Mouse (Mus musculus) limb, embryonic 10.5 days (tissue): ENCODE measurements around the gene Mmachc. TPM values are rescaled to one million over a fixed set of nuclear protein-coding genes. Genes with fewer than 3 reads are reported as not detected.

Source experiments
- DNase-seq: peaks from one replicate; pipeline ENCODE4 v3.0.0-alpha.2; 2017; ENCODE audit warnings: low spot score
- H3K27ac ChIP-seq: fragments of 300-500 bp; sonication (generic); 2 replicates; pipeline ENCODE4 v1.5.1; 2016; ENCODE audit warnings: mild to moderate bottlenecking
- H3K27me3 ChIP-seq: fragments of 300-500 bp; sonication (generic); 2 replicates; pipeline ENCODE4 v1.6.1; 2016; ENCODE audit warnings: low read depth, mild to moderate bottlenecking; ENCODE audit not compliant: poor library complexity, severe bottlenecking
- H3K36me3 ChIP-seq: fragments of 300-500 bp; sonication (generic); 2 replicates; pipeline ENCODE4 v1.6.1; 2016; ENCODE audit warnings: mild to moderate bottlenecking, moderate library complexity
- H3K4me1 ChIP-seq: fragments of 300-500 bp; sonication (generic); 2 replicates; pipeline ENCODE4 v1.6.1; 2016
- H3K4me3 ChIP-seq: fragments of 300-500 bp; sonication (generic); 2 replicates; pipeline ENCODE4 v1.5.1; 2016; ENCODE audit warnings: mild to moderate bottlenecking, moderate library complexity
- H3K9me3 ChIP-seq: fragments of 300-500 bp; sonication (generic); replicated peaks from 2 replicates; pipeline ENCODE4 v1.6.1; 2016; ENCODE audit warnings: mild to moderate bottlenecking
- WGBS: fragments of 180-500 bp; shearing (Covaris S2); methylation state at CpG from one replicate; pipeline ENCODE4 v1.1.7; 2016; 5-methylcytosine and 5-hydroxymethylcytosine counted together
- polyA plus RNA-seq: library from polyadenylated mRNA; unstranded; fragments of >200 nt; fragmentation: Nextera tagmentation; extraction: Ambion mirVana; gene quantifications from 2 replicates; pipeline ENCODE4 v1.2.1, GENCODE M21; 2016

Gene Mmachc
- 36.6 and 38.7 TPM in 2 replicates for polyA plus RNA-seq

DNA sequence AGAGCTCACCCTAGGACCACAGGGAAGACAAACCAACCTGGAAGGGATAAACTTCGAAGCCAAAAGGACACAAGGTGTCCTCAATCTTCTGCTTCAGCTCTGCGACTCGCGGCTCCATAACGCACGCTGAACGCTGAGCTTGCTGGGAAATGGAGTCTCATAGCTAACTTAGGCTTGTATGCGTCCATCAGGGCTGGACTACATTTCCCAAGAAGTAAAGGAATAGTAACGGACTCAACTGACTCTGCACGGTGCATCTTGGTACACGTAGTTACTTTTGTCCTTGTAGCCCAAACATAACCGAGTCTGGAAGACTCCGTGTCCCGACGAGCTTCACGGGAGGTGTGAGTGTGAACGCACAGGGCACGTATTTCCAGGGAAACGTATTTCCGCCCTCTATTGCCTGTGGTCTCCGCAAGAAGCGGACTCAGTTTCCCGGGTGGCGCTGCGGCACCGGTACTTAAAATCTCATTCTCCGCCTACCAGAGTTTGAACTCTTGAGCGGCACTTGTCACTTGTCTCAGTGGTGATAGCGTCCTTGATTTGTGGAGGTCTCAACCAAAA, at the start of gene Mmachc, which contains the start of gene Ccdc163:
Mmachc (minus strand) TSS at position 206 of the 564 bp plus-strand sequence.
Ccdc163 (plus strand) TSS at position 309 of the 564 bp plus-strand sequence.
- Histone ChIP-seq H3K4me1 (peaks cover 16% of the 10 kb centered on the region), H3K27ac (peak within 1 kb of the TSS; percentile 78), H3K9me3 (no peaks in the 10 kb centered on the region), H3K27me3 (no peaks in the 10 kb centered on the region), H3K4me3 (peak within 1 kb of the TSS; percentile 65), H3K36me3 (peaks cover 27% of the 10 kb centered on the region)
- under 1% methylated on average over 29 of the region's 29 CpGs for WGBS
- peak; percentile 85 for DNase-seq

DNA sequence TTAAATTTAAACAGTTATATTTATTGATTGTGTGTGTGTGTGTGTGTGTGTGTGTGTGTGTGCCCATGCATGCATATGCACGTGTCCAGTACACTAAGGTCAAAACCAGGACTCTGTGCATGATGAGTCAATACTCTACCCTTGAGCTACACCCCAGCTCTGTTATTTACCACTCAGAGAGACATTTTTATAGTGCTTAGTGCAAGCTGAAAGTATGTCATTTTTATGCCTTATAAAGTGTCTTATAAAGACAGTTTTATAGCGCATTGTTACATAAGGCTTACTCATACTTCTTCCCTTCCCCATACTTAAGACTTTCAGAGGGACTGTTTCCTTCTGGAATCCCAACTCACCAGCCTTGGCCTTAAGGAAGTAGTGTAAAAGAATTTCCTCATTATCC, 41.5 kb upstream of the Mmachc start:
- no peaks in the 10 kb centered on the region for H3K4me1 ChIP-seq
- no peak for DNase-seq
- H3K4me3 ChIP-seq, result no peak overlapping the region
- WGBS, result 80% methylated on average over 2 of the region's 2 CpGs
- no peaks in the 10 kb centered on the region for H3K27me3 ChIP-seq
- H3K9me3 ChIP-seq, result no peaks in the 10 kb centered on the region
- no peaks in the 10 kb centered on the region for H3K36me3 ChIP-seq
- no peak overlapping the region for H3K27ac ChIP-seq

- H3K9me3 ChIP-seq, result no peaks in the 10 kb centered on the region
- H3K4me1 ChIP-seq, result no peaks in the 10 kb centered on the region
- no peak overlapping the region for H3K4me3 ChIP-seq
- no peak for DNase-seq
- 84% methylated on average over 9 of the region's 9 CpGs for WGBS
- H3K27me3 ChIP-seq, result no peaks in the 10 kb centered on the region
- no peak overlapping the region for H3K27ac ChIP-seq
- H3K36me3 ChIP-seq, result peaks cover 4% of the 10 kb centered on the region; the same call in 1 of the 2 replicates
Measured at GRCm38 (mm10) chr4:116738972-116739751, 31.0 kb upstream of the Mmachc start.

DNA sequence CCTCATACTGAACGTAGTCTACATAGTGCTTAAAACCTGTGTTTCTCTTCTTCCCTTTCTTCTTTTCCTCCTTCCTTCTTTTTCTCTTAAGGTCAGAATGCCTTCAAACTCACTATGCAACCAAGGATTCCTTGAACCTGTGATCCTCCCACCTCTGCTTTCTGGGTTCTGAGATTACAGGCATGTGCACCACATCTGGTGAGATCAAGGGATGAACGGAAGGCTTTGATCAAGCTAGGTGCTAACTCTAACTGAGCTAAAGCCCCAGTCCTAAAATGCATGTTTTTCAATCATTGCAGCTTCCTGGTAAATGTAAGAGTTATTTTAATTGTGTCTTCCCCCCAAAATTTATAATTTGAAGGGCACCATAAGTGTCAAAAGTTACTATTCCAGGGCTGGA, 26.8 kb upstream of the Mmachc start:
- no peak for DNase-seq
- Histone ChIP-seq H3K4me3 (no peak overlapping the region), H3K9me3 (no peaks in the 10 kb centered on the region), H3K27ac (no peak overlapping the region), H3K27me3 (no peaks in the 10 kb centered on the region), H3K4me1 (no peaks in the 10 kb centered on the region), H3K36me3 (no peaks in the 10 kb centered on the region)
- 81% methylated on average over 2 of the region's 2 CpGs for whole genome bisulfite sequencing

DNA sequence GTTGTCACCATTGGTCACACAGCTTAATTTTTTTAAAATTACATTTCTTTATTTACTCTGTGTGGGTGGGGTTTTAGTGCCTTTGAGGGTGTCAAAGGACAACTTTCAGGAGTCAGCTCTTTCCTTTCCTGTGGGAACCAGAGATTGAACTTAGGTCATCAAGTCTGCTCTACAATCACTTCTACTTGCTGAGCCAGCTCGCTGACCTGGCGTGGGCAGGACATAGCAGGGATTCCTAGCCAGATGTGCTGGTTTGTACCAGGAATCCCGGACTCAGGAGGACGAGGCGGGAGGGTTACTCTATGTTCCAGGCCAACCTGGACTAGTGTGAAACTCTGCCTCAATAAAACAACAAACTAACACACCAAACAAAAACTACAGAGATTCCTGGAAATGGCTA, 24.1 kb upstream of the Mmachc start:
- no peak overlapping the region for H3K4me3 ChIP-seq
- no peaks in the 10 kb centered on the region for H3K36me3 ChIP-seq
- no peaks in the 10 kb centered on the region for H3K9me3 ChIP-seq
- no peaks in the 10 kb centered on the region for H3K4me1 ChIP-seq
- no peaks in the 10 kb centered on the region for H3K27me3 ChIP-seq
- H3K27ac ChIP-seq, result no peak overlapping the region
- 83% methylated on average over 5 of the region's 5 CpGs for WGBS
- no peak for DNase-seq

- Histone ChIP-seq H3K9me3 (no peaks in the 10 kb centered on the region), H3K36me3 (no peaks in the 10 kb centered on the region), H3K27me3 (no peaks in the 10 kb centered on the region), H3K4me1 (no peaks in the 10 kb centered on the region), H3K27ac (no peak overlapping the region), H3K4me3 (no peak overlapping the region)
- WGBS, result 89% methylated on average over 9 of the region's 9 CpGs
- no peak for DNase-seq
Measured at GRCm38 (mm10) chr4:116731077-116731476, 22.9 kb upstream of the Mmachc start.

GRCm38 (mm10) chr4:116729532-116729931, 21.3 kb upstream of the Mmachc start:
- Histone ChIP-seq H3K4me3 (no peak overlapping the region), H3K27ac (no peak overlapping the region), H3K36me3 (no peaks in the 10 kb centered on the region), H3K4me1 (no peaks in the 10 kb centered on the region), H3K9me3 (no peaks in the 10 kb centered on the region), H3K27me3 (no peaks in the 10 kb centered on the region)
- no peak for DNase-seq
- WGBS, result 88% methylated on average over 3 of the region's 3 CpGs

- Histone ChIP-seq H3K27ac (no peak overlapping the region), H3K36me3 (no peaks in the 10 kb centered on the region), H3K4me1 (peaks cover 1% of the 10 kb centered on the region), H3K9me3 (no peaks in the 10 kb centered on the region), H3K27me3 (no peaks in the 10 kb centered on the region), H3K4me3 (no peak overlapping the region)
- DNase-seq, result no peak
- WGBS, result 86% methylated on average over 3 of the region's 3 CpGs
Measured at GRCm38 (mm10) chr4:116727401-116727800, 19.2 kb upstream of the Mmachc start.

DNA sequence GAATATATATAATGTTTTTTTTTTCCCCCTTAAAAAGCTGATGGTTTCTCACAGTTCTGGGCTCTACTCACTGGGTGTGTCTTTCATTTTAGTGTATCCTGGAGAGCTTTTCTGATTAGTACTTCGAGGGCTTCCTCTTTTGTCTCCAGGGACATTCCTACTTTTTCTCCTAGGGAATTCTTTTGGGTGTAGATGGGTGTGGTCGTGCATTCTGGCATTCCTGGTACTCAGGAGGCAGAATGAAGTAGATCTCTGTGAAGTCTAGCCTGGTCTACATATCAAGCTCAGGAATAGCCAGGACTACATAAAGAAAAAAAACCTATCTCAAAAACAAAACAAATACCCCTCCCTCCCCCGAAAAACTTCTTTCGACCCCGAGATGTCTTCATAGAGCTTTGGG, 17.2 kb upstream of the Mmachc start:
- no peak overlapping the region for H3K4me3 ChIP-seq
- peaks cover 15% of the 10 kb centered on the region for H3K4me1 ChIP-seq
- DNase-seq, result no peak
- H3K27me3 ChIP-seq, result no peaks in the 10 kb centered on the region
- no peaks in the 10 kb centered on the region for H3K9me3 ChIP-seq
- no peaks in the 10 kb centered on the region for H3K36me3 ChIP-seq
- 90% methylated on average over 5 of the region's 5 CpGs for WGBS
- H3K27ac ChIP-seq, result no peak overlapping the region

- no peaks in the 10 kb centered on the region for H3K36me3 ChIP-seq
- no peaks in the 10 kb centered on the region for H3K9me3 ChIP-seq
- no peaks in the 10 kb centered on the region for H3K27me3 ChIP-seq
- no peak overlapping the region for H3K4me3 ChIP-seq
- WGBS, result 27% methylated on average over 7 of the region's 7 CpGs
- no peak overlapping the region for H3K27ac ChIP-seq
- no peak for DNase-seq
- H3K4me1 ChIP-seq, result peaks cover 23% of the 10 kb centered on the region
Measured at GRCm38 (mm10) chr4:116722230-116722629, 14.0 kb upstream of the Mmachc start.

GRCm38 (mm10) chr4:116721098-116721628, 13.0 kb upstream of the Mmachc start:
- Histone ChIP-seq H3K27me3 (no peaks in the 10 kb centered on the region), H3K4me3 (peak overlapping the region; percentile 87), H3K4me1 (peaks cover 23% of the 10 kb centered on the region), H3K9me3 (no peaks in the 10 kb centered on the region), H3K27ac (peak overlapping the region; percentile 91), H3K36me3 (peaks cover 4% of the 10 kb centered on the region)
- DNase-seq, result no peak
- under 1% methylated on average over 29 of the region's 29 CpGs for WGBS

DNA sequence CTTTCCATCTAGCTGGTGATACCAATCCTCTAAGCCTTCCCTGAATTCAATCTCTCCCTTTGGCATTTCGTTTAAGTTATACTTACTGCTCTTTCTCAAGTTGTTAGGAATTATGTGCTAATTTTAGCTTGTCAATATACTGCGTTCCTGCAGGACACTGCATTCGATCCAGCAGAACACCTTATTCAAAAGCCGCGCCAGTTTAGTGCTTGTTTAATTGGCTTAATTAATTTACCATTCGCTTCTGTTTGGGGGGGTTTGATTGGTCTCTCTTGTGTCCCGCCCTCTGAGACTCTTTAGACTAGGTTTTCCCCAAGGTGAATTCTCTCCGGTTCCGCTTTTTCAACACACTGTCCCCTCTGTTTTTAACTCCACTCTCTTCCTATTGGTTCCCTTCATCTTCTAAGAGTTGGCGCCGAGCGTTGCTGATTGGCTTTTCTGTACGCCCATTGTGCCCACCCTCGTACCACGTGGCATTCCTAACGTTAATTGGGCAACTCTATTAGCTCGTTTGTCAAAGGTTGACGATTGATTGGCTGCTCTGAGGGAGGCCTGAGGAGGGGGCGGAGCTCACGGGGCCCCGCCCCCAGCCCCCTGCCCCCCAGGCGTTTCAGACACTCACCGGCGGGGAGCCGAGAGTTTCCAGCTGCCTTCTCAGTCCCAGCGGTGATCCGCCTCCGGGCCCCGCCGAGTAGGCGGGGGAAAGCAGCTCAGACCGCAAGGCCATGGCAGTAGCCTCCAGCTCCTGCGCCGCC, 12.3 kb upstream of the Mmachc start, which contains the start of gene Tesk2:
Tesk2 (plus strand) TSS at position 606 of the 755 bp plus-strand sequence.
- Histone ChIP-seq H3K27me3 (no peaks in the 10 kb centered on the region), H3K9me3 (no peaks in the 10 kb centered on the region), H3K27ac (peak within 1 kb of the TSS; percentile 91), H3K4me3 (peak within 1 kb of the TSS; percentile 87), H3K36me3 (peaks cover 10% of the 10 kb centered on the region), H3K4me1 (peaks cover 23% of the 10 kb centered on the region)
- peak; percentile 92 for DNase-seq
- WGBS, result under 1% methylated on average over 34 of the region's 34 CpGs
